ENCODE assay signal across 8 mouse cellular contexts in genomic region chr15:83029725-83030718, GRCm38 (mm10). TPM values are rescaled to one million over a fixed set of nuclear protein-coding genes. Genes with fewer than 3 reads are reported as not detected.
DNase-seq lines count a peak whose midpoint lies in the region; ATAC-seq lines count a peak whose summit lies in the region.

No protein-coding gene starts in this region.

- H3K9me3 ChIP-seq in heart, embryonic 13.5 days = no peaks in the 10 kb centered on the region
- H3K9me3 ChIP-seq in liver, embryonic 15.5 days (replicated peaks) = no peaks in the 10 kb centered on the region

- H3K27ac ChIP-seq in heart, embryonic 13.5 days (replicated peaks) = peak overlapping the region; percentile 10
- H3K27ac ChIP-seq in liver, embryonic 15.5 days (replicated peaks) = no peak overlapping the region

- no peaks in the 10 kb centered on the region for H3K36me3 ChIP-seq in heart, embryonic 13.5 days
- no peaks in the 10 kb centered on the region for H3K36me3 ChIP-seq in liver, embryonic 15.5 days (replicated peaks)

- H3K27me3 ChIP-seq in heart, embryonic 13.5 days (replicated peaks) = peaks cover 66% of the 10 kb centered on the region
- H3K27me3 ChIP-seq in liver, embryonic 15.5 days = peaks cover 23% of the 10 kb centered on the region

- no peak overlapping the region for H3K4me3 ChIP-seq in heart, embryonic 13.5 days
- H3K4me3 ChIP-seq in liver, embryonic 15.5 days (replicated peaks) = peak overlapping the region; percentile 23

- intact Hi-C loops in heart, postnatal 36 days (cut with DNase I) = no loop called here

- peak overlapping the region; percentile 40; the same call in 1 of the 2 replicates for H3K9ac ChIP-seq in heart, embryonic 13.5 days
- H3K9ac ChIP-seq in liver, embryonic 15.5 days = no peak overlapping the region

- H3K4me2 ChIP-seq in heart, embryonic 13.5 days = no peak overlapping the region
- H3K4me2 ChIP-seq in liver, embryonic 15.5 days = peak overlapping the region; percentile 38

- ATAC-seq in heart, embryonic 13.5 days (ENCODE audit: extremely low read depth, insufficient number of reproducible peaks, low FRiP score, low TSS enrichment) = 0 out of 2 replicates have a peak, but pooled peaks have one; percentile 6
- no peak for ATAC-seq in liver, embryonic 15.5 days (ENCODE audit: insufficient read depth)

- WGBS in heart, embryonic 13.5 days = 42% methylated on average over 11 of the region's 11 CpGs
- 39% methylated on average over 11 of the region's 11 CpGs for WGBS in liver, embryonic 15.5 days (ENCODE audit: insufficient replicate concordance)

- peaks cover 64% of the 10 kb centered on the region for H3K4me1 ChIP-seq in heart, embryonic 13.5 days
- H3K4me1 ChIP-seq in liver, embryonic 15.5 days (replicated peaks) = peaks cover 6% of the 10 kb centered on the region

- DNase-seq in heart, postnatal 36 days = no peak
- peak; percentile 26 for DNase-seq in thymus, postnatal 14 days
- DNase-seq in thymus, adult 18-20 months = no peak
- DNase-seq in thymus, postnatal 4 days = peak; percentile 30
- no peak for DNase-seq in right cerebral cortex, postnatal 36 days (ENCODE audit: low spot score in 2 of 2)
- no peak for DNase-seq in cerebellum, postnatal 25 days

RNA-seq across cellular contexts. Expression of gene Nfam1, which starts 3.1 kb away (rescaled TPM):
- 2.0 and 2.1 TPM in 2 replicates for polyA plus RNA-seq in heart, embryonic 13.5 days (2015; fragmentation: Nextera tagmentation; extraction: Ambion mirVana)
- 1 to 10 TPM; 2.3 to 4.4 TPM for total RNA-seq in heart, postnatal 36 days (2021)
- 12.1 and 12.8 TPM in 2 replicates for polyA plus RNA-seq in liver, embryonic 15.5 days (2015; fragmentation: Nextera tagmentation; extraction: Ambion mirVana)

RNA-seq across cellular contexts. Expression of gene Tcf20, which starts 42.4 kb away (rescaled TPM):
- 4.6 and 4.8 TPM in 2 replicates for polyA plus RNA-seq in heart, embryonic 13.5 days (2015; fragmentation: Nextera tagmentation; extraction: Ambion mirVana)
- 10 to 100 TPM; 56.1 to 56.7 TPM for total RNA-seq in heart, postnatal 36 days (2021)
- polyA plus RNA-seq in liver, embryonic 15.5 days (2015; fragmentation: Nextera tagmentation; extraction: Ambion mirVana) = 2.1 and 2.4 TPM in 2 replicates

RNA-seq across cellular contexts. Expression of gene Serhl, which starts 59.3 kb away (rescaled TPM):
- polyA plus RNA-seq in heart, embryonic 13.5 days (2015; fragmentation: Nextera tagmentation; extraction: Ambion mirVana) = 61.0 and 62.8 TPM in 2 replicates
- total RNA-seq in heart, postnatal 36 days (2021) = 10 to 100 TPM; 43.6 to 46.5 TPM
- polyA plus RNA-seq in liver, embryonic 15.5 days (2015; fragmentation: Nextera tagmentation; extraction: Ambion mirVana) = 16.0 TPM in 2 replicates

Comparison
In these comparisons a context has a peak if more than half of its experiments do, and no peak if none do; other contexts are left out.
1. DNase-seq: peak in thymus, postnatal 14 days (single experiment) and thymus, postnatal 4 days (single experiment); none in heart, postnatal 36 days (0 of 2), thymus, adult 18-20 months (0 of 2), right cerebral cortex, postnatal 36 days (0 of 2) and cerebellum, postnatal 25 days (0 of 2).